Mouse (Mus musculus) lung, adult 2 months (tissue): ENCODE measurements around the gene Med16.

Source experiments
- CTCF ChIP-seq: fragments of 200-500 bp; IDR thresholded peaks from 2 replicates; pipeline ENCODE4 v1.5.1; 2011; ENCODE audit warnings: mild to moderate bottlenecking, low read length, control low read depth; ENCODE audit not compliant: insufficient read depth
- POLR2A ChIP-seq: fragments of 200-500 bp; IDR thresholded peaks from 2 replicates; pipeline ENCODE4 v1.6.1; 2011; ENCODE audit warnings: low read depth, mild to moderate bottlenecking, control low read depth, low read length, borderline replicate concordance; ENCODE audit errors: extremely low read depth

- TF ChIP-seq POLR2A (no peak), CTCF (no peak)
These were observed 24.0 kb upstream of the Med16 start for GRCm38 (mm10) chr10:79932736-79933135.
